Mouse (Mus musculus): ENCODE measurements at regions not wholly inside any gene's neighbourhood (a gene's known extent, or its start where the extent isn't known, plus 50 kb on each side); places are given as distances from the start of the nearest gene placed in this dataset.

GRCm38 (mm10) chr1:122273579-122273978 is 705.8 kb upstream of the Ddx18 start:
- no peak for DNase-seq

- no peak for DNase-seq
Measured at GRCm38 (mm10) chr1:122243031-122243430, 675.2 kb upstream of the Ddx18 start.

- DNase-seq: no peak
Measured at GRCm38 (mm10) chr1:122241511-122241910, 673.7 kb upstream of the Ddx18 start.

DNA sequence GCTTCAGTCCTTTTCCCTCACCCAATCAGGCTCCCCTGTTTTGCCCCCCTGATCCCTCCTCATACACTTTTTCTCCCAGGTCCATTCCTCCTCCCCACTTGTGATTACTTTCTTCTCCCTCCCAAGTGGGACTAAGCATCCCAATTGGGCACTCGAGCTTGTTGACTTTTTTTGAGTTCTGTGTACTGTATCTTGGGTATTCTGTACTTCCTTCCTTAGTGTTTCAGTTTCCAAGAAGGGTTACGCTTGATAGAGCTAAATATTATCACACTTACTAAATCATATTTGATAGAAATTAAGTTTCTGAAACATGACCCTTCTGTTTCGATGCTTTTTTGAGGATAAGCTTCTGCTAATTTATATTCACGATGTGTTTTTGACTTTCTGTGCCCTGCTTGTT is 662.7 kb upstream of the Ddx18 start:
- DNase-seq: no peak

- peak; percentile 56 for DNase-seq
Measured at GRCm38 (mm10) chr1:122212484-122212883, 644.7 kb upstream of the Ddx18 start.

DNA sequence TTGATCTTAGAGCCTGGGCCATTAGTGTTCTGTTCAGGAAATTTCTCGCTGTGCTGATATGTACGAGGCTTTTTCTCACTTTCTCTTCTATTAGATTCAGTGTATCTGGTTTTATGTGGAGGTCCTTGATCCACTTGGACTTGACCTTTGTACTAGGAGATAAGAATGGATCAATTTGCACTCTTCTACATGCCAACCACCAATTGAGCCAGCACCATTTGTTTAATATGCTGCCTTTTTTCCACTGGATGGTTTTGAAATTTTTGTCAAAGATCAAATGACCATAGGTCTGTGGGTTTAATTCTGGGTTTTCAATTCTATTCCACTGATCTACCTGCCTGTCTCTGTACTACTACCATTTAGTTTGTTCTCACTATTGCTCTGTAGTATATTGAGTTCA is 640.8 kb upstream of the Ddx18 start:
- DNase-seq: no peak

DNA sequence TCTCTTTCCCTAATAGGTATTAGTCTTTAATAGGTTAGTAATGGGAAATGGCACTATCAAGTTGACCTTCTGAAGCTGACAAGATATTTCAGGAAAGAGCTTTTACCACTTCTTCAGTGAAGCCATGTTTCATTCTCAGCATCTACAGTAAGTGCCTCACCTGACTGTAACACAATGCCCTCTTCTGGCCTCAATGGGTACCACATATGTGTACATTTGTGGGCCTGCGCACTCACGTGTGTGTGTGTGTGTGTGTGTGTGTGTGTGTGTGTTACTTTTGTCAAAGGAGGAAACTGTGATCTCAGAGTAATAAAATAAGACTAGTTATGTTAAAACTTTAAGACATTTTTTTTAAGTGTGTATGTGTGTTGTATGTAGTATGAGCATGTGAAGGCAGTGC is 601.8 kb upstream of the Ddx18 start:
- DNase-seq: no peak

- no peak for DNase-seq
Measured at GRCm38 (mm10) chr1:122161798-122162197, 594.0 kb upstream of the Ddx18 start.

GRCm38 (mm10) chr1:122141362-122141761 is 573.6 kb upstream of the Ddx18 start:
- DNase-seq: no peak

GRCm38 (mm10) chr1:122123954-122124353 is 556.2 kb upstream of the Ddx18 start:
- DNase-seq: no peak

DNA sequence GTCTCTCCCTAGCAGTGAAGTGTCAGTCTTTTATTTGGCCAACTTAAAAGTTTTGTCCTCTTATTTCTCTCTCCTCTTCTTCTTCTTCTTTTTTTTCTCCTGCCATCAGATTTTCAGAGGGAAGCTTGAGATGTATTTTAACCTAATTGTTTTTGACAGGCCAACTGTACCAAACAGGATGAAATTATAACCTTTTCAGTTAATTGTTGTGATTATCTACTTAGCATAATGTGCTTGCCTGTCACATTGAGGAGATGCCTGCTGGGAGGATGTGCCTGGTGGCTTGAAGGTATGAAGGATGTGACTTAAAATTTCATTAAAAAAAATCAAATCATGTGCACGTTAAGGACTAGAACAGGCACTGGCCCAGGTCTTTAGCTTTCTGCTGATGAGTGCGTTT is 527.9 kb upstream of the Ddx18 start:
- DNase-seq: no peak

DNA sequence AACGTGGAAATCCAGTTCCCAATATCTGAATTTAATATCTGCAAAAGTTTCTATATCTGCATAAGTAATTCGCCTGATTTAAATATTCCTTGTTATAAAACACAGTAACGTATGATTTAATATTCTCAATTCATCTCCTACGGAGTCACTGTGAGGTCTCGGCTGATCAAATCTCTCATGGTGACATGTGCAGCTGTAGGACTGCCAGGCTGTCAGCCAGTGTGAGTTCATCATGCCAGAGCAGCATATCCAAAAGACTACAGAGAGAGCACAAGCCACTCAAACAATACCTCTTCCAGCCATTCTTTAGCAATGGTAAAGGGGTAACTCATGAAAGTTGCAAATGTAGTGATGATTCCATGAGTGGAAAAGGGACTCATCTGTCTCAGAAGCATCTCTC is 514.7 kb upstream of the Ddx18 start:
- DNase-seq: no peak

GRCm38 (mm10) chr1:122076085-122076484 is 508.3 kb upstream of the Ddx18 start:
- DNase-seq: no peak

DNA sequence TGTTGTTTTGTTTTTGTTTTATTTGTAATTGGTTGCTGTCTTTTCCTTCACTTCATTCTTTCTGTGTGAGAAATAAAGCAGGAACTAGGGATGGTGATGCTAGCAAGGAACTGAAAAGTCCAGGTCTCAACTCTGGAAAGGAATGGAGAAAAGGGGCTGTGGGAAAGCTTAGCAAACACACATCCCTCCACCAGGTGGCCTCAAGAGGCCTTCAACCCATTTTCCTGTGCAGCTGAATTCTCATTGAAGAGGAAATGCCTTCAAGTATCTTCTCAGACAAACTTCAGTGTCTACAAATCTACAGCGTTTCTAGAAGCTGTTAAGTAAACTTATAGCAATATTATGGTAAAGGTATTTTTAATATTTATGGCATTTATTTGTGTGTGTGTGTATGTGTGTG is 487.4 kb upstream of the Ddx18 start:
- no peak for DNase-seq

DNA sequence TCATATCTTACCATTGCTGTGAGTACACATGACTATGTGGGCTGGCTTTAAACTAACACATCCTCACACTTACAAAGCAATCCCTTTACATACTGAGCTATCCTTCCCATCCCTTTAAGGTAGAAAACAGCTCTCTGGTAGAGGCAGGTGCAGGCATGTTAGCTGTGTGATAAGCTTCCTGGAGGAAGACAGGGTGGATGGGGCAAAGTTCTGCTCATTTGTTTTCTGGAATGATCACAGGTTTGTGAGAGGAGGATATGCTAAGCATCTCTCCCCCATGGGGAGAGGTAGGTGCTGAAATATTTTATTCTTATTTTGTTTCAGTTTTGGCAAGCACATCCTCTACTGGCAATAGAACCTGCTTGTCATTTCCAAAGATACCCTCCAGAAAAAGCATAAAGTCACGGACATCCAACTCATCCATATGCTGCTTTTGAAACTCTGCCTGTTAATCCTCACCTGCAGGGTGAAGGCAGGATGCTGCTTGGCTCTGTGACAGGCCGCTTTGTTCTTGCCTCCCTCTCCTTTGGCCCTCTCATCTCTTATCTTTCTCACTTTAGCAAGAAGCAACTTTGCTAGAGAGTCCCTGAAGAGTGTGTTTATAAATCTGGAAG is 480.4 kb upstream of the Ddx18 start:
- no peak for DNase-seq

GRCm38 (mm10) chr1:122043896-122044295 is 476.1 kb upstream of the Ddx18 start:
- DNase-seq: no peak

DNA sequence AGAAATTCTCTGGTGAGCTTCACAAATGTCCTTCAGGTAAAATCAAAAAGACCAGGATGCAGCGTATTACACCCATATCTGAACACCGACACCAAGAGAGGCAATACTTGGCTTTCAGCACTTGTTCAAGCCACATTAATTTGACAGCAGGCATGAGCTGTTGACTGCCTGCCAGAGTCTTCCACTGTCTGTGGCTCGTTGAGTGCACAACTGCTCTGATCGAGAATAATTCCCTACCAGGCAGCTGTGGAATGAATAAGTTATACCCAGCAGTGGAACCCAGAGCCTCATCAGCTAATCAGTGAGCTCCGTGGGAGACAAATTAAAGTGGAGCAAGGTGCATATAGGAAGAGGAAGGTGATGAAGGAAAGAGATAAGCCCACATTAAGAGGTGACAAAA is 475.3 kb upstream of the Ddx18 start:
- no peak for DNase-seq

GRCm38 (mm10) chr1:122007749-122008148 is 440.0 kb upstream of the Ddx18 start:
- DNase-seq: no peak

GRCm38 (mm10) chr1:121996461-121996860 is 428.7 kb upstream of the Ddx18 start:
- DNase-seq: no peak

- no peak for DNase-seq
Measured at GRCm38 (mm10) chr1:121990653-121991052, 422.9 kb upstream of the Ddx18 start.

DNA sequence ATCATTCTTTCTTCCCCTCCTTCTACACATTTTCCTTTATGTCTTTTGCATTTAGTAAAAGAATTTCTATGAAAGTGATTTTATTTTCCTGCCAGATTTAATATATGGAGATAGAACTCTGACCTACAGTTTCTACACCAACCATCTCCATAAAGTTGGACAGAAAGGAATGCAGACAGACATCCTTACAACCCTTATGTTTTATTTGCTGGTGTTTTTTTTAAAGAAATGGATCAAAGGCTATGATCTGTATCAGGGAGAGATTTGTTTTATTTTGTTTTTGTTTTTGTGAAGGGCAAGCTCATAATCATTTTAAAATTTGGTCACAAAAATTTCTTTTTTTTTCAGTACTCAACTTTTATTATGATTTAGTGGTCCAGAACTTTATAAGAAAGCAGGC is 391.2 kb upstream of the Ddx18 start:
- no peak for DNase-seq

DNA sequence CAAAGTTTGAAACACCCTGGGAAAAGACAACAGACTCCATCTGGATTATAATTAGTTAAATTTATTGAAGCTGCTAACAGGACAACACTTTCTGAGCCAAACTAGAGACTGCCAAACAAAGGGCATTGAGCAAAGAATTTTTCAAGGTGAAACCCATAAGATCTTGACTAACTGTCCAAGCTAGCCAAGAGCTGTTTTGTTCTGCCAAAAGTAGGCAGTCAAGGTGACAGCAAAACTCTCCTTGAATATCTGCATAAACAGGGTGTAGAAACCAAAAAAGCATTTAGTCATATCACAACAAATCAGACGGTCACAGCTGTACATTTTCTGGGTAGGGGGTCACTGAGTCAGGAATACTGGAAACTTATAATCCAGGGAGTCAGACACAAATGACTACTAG is 368.1 kb upstream of the Ddx18 start:
- DNase-seq: no peak

Measured in lung, postnatal 14 days (tissue).